Mouse (Mus musculus) c-Kit-negative CD71-positive TER-119-positive erythroid progenitor cells, embryonic 14.5 days (primary cell): Measurements from ENCODE around the gene Gm20605.

ENCODE experiments used
- DNase-seq: peaks from one replicate; pipeline ENCODE4 v3.0.0-alpha.2; 2013; ENCODE audit warnings: low read depth, low spot score

The Gm20605 gene

GRCm38 (mm10) chr5:137649669-137650571, 20.9 kb downstream of the Gm20605 start:
- no peak for DNase-seq

GRCm38 (mm10) chr5:137652474-137652873, 23.5 kb downstream of the Gm20605 start:
- DNase-seq: peak; percentile 52

- no peak for DNase-seq
These were observed 24.4 kb downstream of the Gm20605 start for GRCm38 (mm10) chr5:137653366-137653765.

- DNase-seq: no peak
These were observed 25.8 kb downstream of the Gm20605 start for GRCm38 (mm10) chr5:137654746-137655145.

- DNase-seq: peak; percentile 47
These were observed 28.0 kb downstream of the Gm20605 start for GRCm38 (mm10) chr5:137656977-137657376.

- no peak for DNase-seq
These were observed 31.2 kb downstream of the Gm20605 start for GRCm38 (mm10) chr5:137660064-137660688.

GRCm38 (mm10) chr5:137663057-137663456, 34.1 kb downstream of the Gm20605 start:
- no peak for DNase-seq

- DNase-seq: no peak
These were observed 40.0 kb downstream of the Gm20605 start for GRCm38 (mm10) chr5:137668971-137669370.

GRCm38 (mm10) chr5:137670240-137670639, 41.3 kb downstream of the Gm20605 start:
- no peak for DNase-seq

GRCm38 (mm10) chr5:137671443-137672240, 42.7 kb downstream of the Gm20605 start:
- DNase-seq: no peak

- DNase-seq: no peak
These were observed 43.4 kb downstream of the Gm20605 start for GRCm38 (mm10) chr5:137672361-137672760.

GRCm38 (mm10) chr5:137673015-137673414, 44.0 kb downstream of the Gm20605 start:
- DNase-seq: no peak

- no peak for DNase-seq
These were observed 45.8 kb downstream of the Gm20605 start for GRCm38 (mm10) chr5:137674786-137675185.

- DNase-seq: no peak
These were observed 48.9 kb downstream of the Gm20605 start for GRCm38 (mm10) chr5:137677859-137678258.

- no peak for DNase-seq
These were observed 49.8 kb downstream of the Gm20605 start for GRCm38 (mm10) chr5:137678736-137679135.

- no peak for DNase-seq
These were observed 50.8 kb downstream of the Gm20605 start for GRCm38 (mm10) chr5:137679726-137680125.

- DNase-seq: no peak
These were observed 53.6 kb downstream of the Gm20605 start for GRCm38 (mm10) chr5:137682526-137682925.

- DNase-seq: no peak
These were observed 54.7 kb downstream of the Gm20605 start for GRCm38 (mm10) chr5:137683388-137684293.

- DNase-seq: peak; percentile 98
These were observed 55.5 kb downstream of the Gm20605 start, which contains the start of gene Agfg2 for GRCm38 (mm10) chr5:137684294-137685123. TSS of gene Agfg2 (minus strand) at chr5:137684726.

GRCm38 (mm10) chr5:137685653-137686052, 56.7 kb downstream of the Gm20605 start:
- DNase-seq: no peak
